Mouse (Mus musculus) embryonic facial prominence, embryonic 10.5 days (tissue): ENCODE measurements around the gene Papolg. TPM values are rescaled to one million over a fixed set of nuclear protein-coding genes. Genes with fewer than 3 reads are reported as not detected.
"Not testable (repeated sequence)": the region's sequence is repeated elsewhere in the genome, so short reads cannot be mapped to it uniquely, and the experiment has no call there.

Experiments
- DNase-seq: peaks from one replicate; pipeline ENCODE4 v3.0.0-alpha.2; 2017; ENCODE audit warnings: low spot score
- H3K27ac ChIP-seq: fragments of 300-500 bp; sonication (generic); replicated peaks from 2 replicates; pipeline ENCODE4 v1.5.1; 2016; ENCODE audit warnings: mild to moderate bottlenecking
- H3K27me3 ChIP-seq: fragments of 300-500 bp; sonication (generic); replicated peaks from 2 replicates; pipeline ENCODE4 v1.6.1; 2016; ENCODE audit warnings: low read depth, mild to moderate bottlenecking; ENCODE audit not compliant: poor library complexity, severe bottlenecking
- H3K36me3 ChIP-seq: fragments of 300-500 bp; sonication (generic); replicated peaks from 2 replicates; pipeline ENCODE4 v1.6.1; 2016; ENCODE audit warnings: mild to moderate bottlenecking, moderate library complexity
- H3K4me1 ChIP-seq: fragments of 300-500 bp; sonication (generic); 2 replicates; pipeline ENCODE4 v1.6.1; 2016
- H3K4me3 ChIP-seq: fragments of 300-500 bp; sonication (generic); 2 replicates; pipeline ENCODE4 v1.5.1; 2016; ENCODE audit warnings: mild to moderate bottlenecking, moderate library complexity
- H3K9me3 ChIP-seq: fragments of 300-500 bp; sonication (generic); 2 replicates; pipeline ENCODE4 v1.6.1; 2016; ENCODE audit warnings: mild to moderate bottlenecking
- WGBS: fragments of 180-500 bp; shearing (Covaris S2); methylation state at CpG from one replicate; pipeline ENCODE4 v1.1.7; 2016; 5-methylcytosine and 5-hydroxymethylcytosine counted together
- polyA plus RNA-seq: library from polyadenylated mRNA; unstranded; fragments of >200 nt; fragmentation: Nextera tagmentation; extraction: Ambion mirVana; gene quantifications from 2 replicates; pipeline ENCODE4 v1.2.1, GENCODE M21; 2016

Papolg gene
- polyA plus RNA-seq, result 19.9 and 21.3 TPM in 2 replicates

DNA sequence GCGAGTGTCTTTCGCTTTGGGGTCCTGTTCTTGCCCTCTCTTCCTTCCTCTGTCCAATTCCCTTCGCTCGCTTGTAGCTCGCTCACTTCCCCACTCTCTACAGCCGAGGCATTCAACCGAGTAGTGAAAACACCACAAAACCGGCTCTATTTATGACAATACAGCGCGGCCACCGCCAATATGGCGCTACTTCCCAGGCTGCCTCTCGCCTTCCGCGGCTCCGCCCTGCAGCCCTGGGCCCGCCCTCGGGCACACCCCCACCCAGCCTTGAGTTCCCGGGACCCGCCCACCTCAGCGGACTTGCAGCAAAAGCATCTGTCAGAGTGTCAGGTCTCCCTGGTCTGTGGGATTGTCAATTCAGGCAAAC lies at the start of gene Papolg:
TSS of gene Papolg (minus strand) at position 194 of the 367 bp plus-strand sequence.
- peak within 1 kb of the TSS; percentile 75 for H3K4me3 ChIP-seq
- peaks cover 26% of the 10 kb centered on the region for H3K36me3 ChIP-seq
- peak within 1 kb of the TSS; percentile 93 for H3K27ac ChIP-seq
- H3K4me1 ChIP-seq, result peaks cover 12% of the 10 kb centered on the region
- H3K9me3 ChIP-seq, result no peaks in the 10 kb centered on the region
- 0 out of 2 replicates have a peak, but pooled peaks cover 4% of the 10 kb centered on the region for H3K27me3 ChIP-seq
- WGBS, result 1% methylated on average over 21 of the region's 21 CpGs
- DNase-seq, result peak; percentile 96

- peaks cover 10% of the 10 kb centered on the region for H3K4me1 ChIP-seq
- not testable (repeated sequence) for H3K9me3 ChIP-seq, H3K36me3 ChIP-seq, H3K27ac ChIP-seq, H3K27me3 ChIP-seq
- DNase-seq, result peak; percentile 14
- H3K4me3 ChIP-seq, result peak overlapping the region; percentile 28; the same call in 1 of the 2 replicates
- 21% methylated on average over 8 of the region's 8 CpGs for WGBS
These were observed 33.1 kb upstream of the Papolg start for GRCm38 (mm10) chr11:23928146-23928545.

GRCm38 (mm10) chr11:23927643-23928042 lies 32.6 kb upstream of the Papolg start:
- DNase-seq, result peak; percentile 43
- peak overlapping the region; percentile 28; the same call in 1 of the 2 replicates for H3K4me3 ChIP-seq

DNA sequence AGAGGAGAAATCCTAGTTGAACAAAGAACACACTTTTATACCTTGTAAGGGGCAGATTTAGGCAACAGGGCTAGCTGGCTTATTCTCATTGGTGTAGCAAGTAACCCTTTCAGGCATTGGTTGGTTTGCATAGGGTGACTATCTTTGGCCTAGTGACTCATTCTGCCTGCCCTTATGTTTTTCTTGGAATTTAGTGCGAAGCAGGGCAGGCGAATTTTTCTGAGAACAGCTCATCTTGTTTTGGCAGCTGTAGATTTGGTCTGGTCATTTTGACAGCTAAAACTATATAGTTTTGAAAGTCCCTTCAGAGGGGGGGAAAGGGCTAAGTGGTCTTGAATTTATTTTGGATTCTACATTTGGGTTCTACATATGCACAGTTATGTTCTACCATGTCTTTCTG lies 18.8 kb upstream of the Papolg start:
- not testable (repeated sequence) for H3K27ac ChIP-seq, H3K4me3 ChIP-seq, H3K36me3 ChIP-seq, H3K9me3 ChIP-seq, DNase-seq, H3K27me3 ChIP-seq, H3K4me1 ChIP-seq
- 80% methylated on average over 2 of the region's 2 CpGs for WGBS

More at GRCm38 (mm10) chr11:23927643-23928042, 32.6 kb upstream of the Papolg start:
- no peaks in the 10 kb centered on the region for H3K9me3 ChIP-seq
- H3K4me1 ChIP-seq, result peaks cover 10% of the 10 kb centered on the region
- 26% methylated on average over 8 of the region's 8 CpGs for WGBS
- H3K36me3 ChIP-seq, result no peaks in the 10 kb centered on the region
- H3K27me3 ChIP-seq, result no peaks in the 10 kb centered on the region
- no peak overlapping the region for H3K27ac ChIP-seq

DNA sequence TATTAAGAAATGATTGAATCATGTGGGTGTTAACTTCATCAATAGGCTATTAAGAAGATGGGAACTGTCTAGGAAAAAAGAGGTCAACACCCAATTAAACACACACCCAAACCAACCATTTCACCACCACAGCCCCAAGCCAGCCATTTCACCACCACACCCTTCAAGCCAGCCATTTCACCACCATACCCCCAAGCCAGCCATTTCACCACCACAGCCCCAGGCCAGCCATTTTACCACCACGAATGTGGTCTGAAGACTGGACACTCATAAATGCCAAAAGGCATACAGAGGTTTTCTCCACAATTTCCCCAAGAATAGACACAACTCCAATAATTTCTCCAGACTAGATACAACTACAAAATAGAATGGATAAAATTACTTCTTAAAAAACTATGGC lies 8.9 kb upstream of the Papolg start:
- no peak overlapping the region for H3K4me3 ChIP-seq
- H3K36me3 ChIP-seq, result no peaks in the 10 kb centered on the region
- no peak for DNase-seq
- H3K27me3 ChIP-seq, result no peaks in the 10 kb centered on the region
- 85% methylated on average over 1 of the region's 1 CpGs for WGBS
- H3K4me1 ChIP-seq, result peaks cover 4% of the 10 kb centered on the region; the same call in 1 of the 2 replicates
- H3K27ac ChIP-seq, result no peak overlapping the region
- H3K9me3 ChIP-seq, result no peaks in the 10 kb centered on the region

GRCm38 (mm10) chr11:23894141-23895059 lies 653 bp downstream of the Papolg start:
- Histone ChIP-seq H3K36me3 (peaks cover 33% of the 10 kb centered on the region), H3K4me1 (peaks cover 9% of the 10 kb centered on the region; the same call in 1 of the 2 replicates), H3K9me3 (no peaks in the 10 kb centered on the region), H3K27ac (peak overlapping the region; percentile 93), H3K4me3 (peak overlapping the region; percentile 75), H3K27me3 (0 out of 2 replicates have a peak, but pooled peaks cover 4% of the 10 kb centered on the region)
- no peak for DNase-seq
- WGBS, result 1% methylated on average over 48 of the region's 48 CpGs

DNA sequence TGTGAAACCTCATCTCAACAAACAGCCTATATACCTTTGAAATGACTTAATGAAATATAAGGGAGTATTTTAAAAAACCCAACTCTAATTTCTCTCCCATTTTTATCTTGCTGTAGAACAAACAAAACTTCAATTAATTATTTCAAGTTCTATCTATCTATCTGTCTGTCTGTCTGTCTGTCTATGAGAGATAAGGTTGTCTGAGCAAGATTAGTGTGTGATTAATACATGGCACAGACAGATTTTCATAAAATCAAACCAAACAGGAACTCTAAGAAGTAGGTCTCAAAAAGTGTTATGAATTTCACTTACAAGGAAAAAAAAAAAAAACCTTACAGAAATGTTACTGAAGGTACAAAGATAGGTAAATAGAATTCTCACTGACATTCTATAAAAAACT lies 1.5 kb downstream of the Papolg start:
- Histone ChIP-seq H3K9me3 (no peaks in the 10 kb centered on the region), H3K27me3 (0 out of 2 replicates have a peak, but pooled peaks cover 4% of the 10 kb centered on the region), H3K27ac (no peak overlapping the region), H3K36me3 (peaks cover 41% of the 10 kb centered on the region), H3K4me3 (peak overlapping the region; percentile 75), H3K4me1 (peaks cover 9% of the 10 kb centered on the region; the same call in 1 of the 2 replicates)
- no peak for DNase-seq

DNA sequence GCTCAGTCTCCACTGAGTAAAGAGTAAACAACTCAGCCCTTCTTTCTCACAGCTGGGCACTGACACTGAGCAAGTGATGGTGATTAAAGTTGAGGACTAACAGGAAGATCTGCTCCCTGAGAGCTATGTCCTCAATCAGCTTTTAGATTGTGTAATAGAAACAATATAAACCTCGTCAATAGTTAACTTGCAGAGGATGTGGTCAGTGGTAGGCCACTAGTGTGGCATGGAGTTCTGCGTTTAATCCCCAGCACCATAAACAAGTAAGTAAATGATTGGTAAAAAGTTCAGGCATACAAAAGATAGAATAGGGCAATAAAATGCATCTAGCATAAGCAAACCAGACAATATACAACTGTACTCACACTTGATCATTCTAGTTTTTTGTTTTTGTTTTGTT lies 30.7 kb downstream of the Papolg start:
- Histone ChIP-seq H3K27me3 (no peaks in the 10 kb centered on the region), H3K4me3 (no peak overlapping the region), H3K36me3 (peaks cover 100% of the 10 kb centered on the region), H3K27ac (no peak overlapping the region), H3K4me1 (no peaks in the 10 kb centered on the region), H3K9me3 (no peaks in the 10 kb centered on the region)
- WGBS, result 82% methylated on average over 2 of the region's 2 CpGs
- no peak for DNase-seq

GRCm38 (mm10) chr11:23856723-23857112 lies 38.3 kb downstream of the Papolg start:
- Histone ChIP-seq H3K4me3 (no peak overlapping the region), H3K36me3 (peaks cover 60% of the 10 kb centered on the region), H3K4me1 (peaks cover 3% of the 10 kb centered on the region; the same call in 1 of the 2 replicates), H3K9me3 (no peaks in the 10 kb centered on the region), H3K27ac (no peak overlapping the region), H3K27me3 (no peaks in the 10 kb centered on the region)
- WGBS, result 88% methylated on average over 4 of the region's 4 CpGs
- no peak for DNase-seq

GRCm38 (mm10) chr11:23856054-23856722 lies 38.9 kb downstream of the Papolg start:
- Histone ChIP-seq H3K4me3 (no peak overlapping the region), H3K27ac (no peak overlapping the region), H3K9me3 (no peaks in the 10 kb centered on the region), H3K27me3 (no peaks in the 10 kb centered on the region), H3K36me3 (peaks cover 55% of the 10 kb centered on the region), H3K4me1 (peaks cover 3% of the 10 kb centered on the region; the same call in 1 of the 2 replicates)
- no peak for DNase-seq
- WGBS, result 85% methylated on average over 7 of the region's 7 CpGs

DNA sequence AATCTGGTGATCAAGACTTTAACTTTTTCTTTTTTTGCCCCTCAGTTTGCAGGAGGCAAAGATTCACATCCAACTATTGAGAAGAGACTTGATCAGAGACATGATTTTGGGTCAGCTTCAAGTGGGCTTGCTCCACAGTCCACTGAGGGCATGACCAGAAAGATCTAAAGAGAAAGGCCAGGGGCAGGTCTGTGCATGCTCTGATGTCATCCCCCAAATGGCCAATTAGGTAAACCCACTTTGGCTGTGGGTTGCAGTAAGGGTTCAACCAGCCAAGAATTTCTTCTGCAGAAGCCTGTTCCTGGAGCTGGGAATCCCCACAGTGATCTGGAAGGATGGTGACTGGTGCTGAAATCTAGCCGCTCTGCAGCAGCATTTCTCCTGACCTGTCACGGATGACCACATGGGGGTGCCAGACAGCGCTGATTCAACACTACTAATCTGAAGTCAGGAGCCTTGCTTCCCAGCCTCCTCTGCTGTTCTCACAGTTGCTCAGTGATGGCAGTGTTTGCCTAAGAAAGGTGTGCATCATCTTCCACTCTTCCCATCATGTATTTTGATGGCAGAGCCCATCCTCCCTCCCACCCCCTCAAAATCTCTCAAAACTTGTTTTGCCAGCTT lies 39.8 kb downstream of the Papolg start:
- no peak overlapping the region for H3K27ac ChIP-seq
- H3K36me3 ChIP-seq, result peaks cover 46% of the 10 kb centered on the region
- peak; percentile 63 for DNase-seq
- peaks cover 3% of the 10 kb centered on the region; the same call in 1 of the 2 replicates for H3K4me1 ChIP-seq
- 12% methylated on average over 3 of the region's 3 CpGs for WGBS
- no peaks in the 10 kb centered on the region for H3K27me3 ChIP-seq
- H3K4me3 ChIP-seq, result no peak overlapping the region
- no peaks in the 10 kb centered on the region for H3K9me3 ChIP-seq

DNA sequence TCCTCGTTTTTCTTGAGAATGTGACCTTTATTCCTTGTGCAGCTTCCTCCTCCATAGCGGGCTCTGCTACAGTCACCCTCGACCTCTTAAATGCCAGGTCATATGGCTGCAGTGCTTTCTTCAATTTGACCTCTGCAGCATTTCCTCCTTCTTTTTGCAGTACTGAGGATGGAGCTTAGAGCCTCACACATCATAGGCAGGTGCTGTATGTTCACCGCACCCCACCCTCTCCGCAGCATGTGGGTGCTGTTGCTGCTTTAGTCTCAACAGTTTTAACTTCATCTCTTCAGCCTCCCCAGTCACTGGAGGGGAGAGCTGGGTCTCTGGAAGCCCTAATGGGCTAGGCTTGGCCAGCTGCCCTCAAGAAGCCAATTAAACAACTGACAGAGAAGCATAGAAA lies 41.7 kb downstream of the Papolg start:
- peaks cover 3% of the 10 kb centered on the region; the same call in 1 of the 2 replicates for H3K4me1 ChIP-seq

More for the DNA sequence above, 41.7 kb downstream of the Papolg start:
- 74% methylated on average over 5 of the region's 5 CpGs for WGBS
- Histone ChIP-seq H3K27ac (no peak overlapping the region), H3K36me3 (peaks cover 26% of the 10 kb centered on the region), H3K9me3 (no peaks in the 10 kb centered on the region), H3K27me3 (no peaks in the 10 kb centered on the region), H3K4me3 (no peak overlapping the region)
- no peak for DNase-seq
